Mouse (Mus musculus) stomach, postnatal 0 days (tissue): ENCODE results near the gene Tmem201.

Source experiments
- CTCF ChIP-seq: IDR thresholded peaks from 2 replicates; pipeline ENCODE4 v1.5.1; 2016; ENCODE audit warnings: antibody characterized with exemption, low read depth, mild to moderate bottlenecking, moderate library complexity
- EP300 ChIP-seq: optimal IDR thresholded peaks from 2 replicates; pipeline ENCODE3; 2016; ENCODE audit warnings: antibody characterized with exemption

DNA sequence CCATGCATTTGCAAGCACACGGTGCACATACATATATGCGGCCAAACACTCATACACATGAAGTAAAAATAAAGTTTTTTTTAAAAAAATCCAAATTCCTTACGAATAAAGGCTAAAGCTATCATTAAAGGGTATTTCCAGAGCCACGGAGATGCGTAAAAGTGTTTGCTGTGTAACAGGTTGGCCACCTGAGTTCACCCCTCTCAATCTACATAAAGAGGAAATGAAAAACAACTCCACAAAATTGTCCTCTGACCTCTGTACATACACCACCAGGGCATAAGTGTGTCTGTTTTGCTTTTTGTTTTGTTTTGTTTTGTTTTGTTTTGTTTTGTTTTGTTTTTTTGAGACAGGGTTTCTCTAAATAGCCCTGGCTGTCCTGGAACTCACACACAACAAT, 65.1 kb downstream of the Tmem201 start:
- TF ChIP-seq EP300 (no peak), CTCF (no peak)
